In genomic region chr2:30358533-30359531, GRCm38 (mm10) we compare ENCODE assay signal across 8 mouse cellular contexts. TPM values are rescaled to one million over a fixed set of nuclear protein-coding genes. Genes with fewer than 3 reads are reported as not detected.
DNase-seq lines count a peak whose midpoint lies in the region; ATAC-seq lines count a peak whose summit lies in the region.

TSS of gene Sh3glb2 (minus strand) at chr2:30359337.

- peak within 1 kb of the TSS; percentile 94 for H3K4me2 ChIP-seq in hindbrain, embryonic 14.5 days (replicated peaks)

- ATAC-seq in hindbrain, embryonic 14.5 days (ENCODE audit: low FRiP score): peak; percentile 69

- peaks cover 19% of the 10 kb centered on the region for H3K4me1 ChIP-seq in hindbrain, embryonic 14.5 days (replicated peaks; ENCODE audit: control insufficient read depth, insufficient read depth, low read length)

- WGBS in hindbrain, embryonic 14.5 days: 2% methylated on average over 65 of the region's 73 CpGs
- WGBS in macrophage (ENCODE audit: missing documents): 2% methylated on average over 58 of the region's 73 CpGs

- H3K9ac ChIP-seq in hindbrain, embryonic 14.5 days: peak within 1 kb of the TSS; percentile 87

- H3K4me3 ChIP-seq in hindbrain, embryonic 14.5 days (replicated peaks; ENCODE audit: low read length): peak within 1 kb of the TSS; percentile 62
- H3K4me3 ChIP-seq in macrophage (ENCODE audit: inconsistent target): peak within 1 kb of the TSS; percentile 44

- DNase-seq in ZHBTc4 (ENCODE audit: low read depth, low spot score): peak; percentile 85
- DNase-seq in cerebellum, postnatal 36 days: peak; percentile 87 to 90
- peak; percentile 67 to 75 for DNase-seq in frontal cortex, postnatal 36 days (ENCODE audit: low spot score in 2 of 2)
- peak; percentile 88 for DNase-seq in hindbrain, embryonic 14.5 days (ENCODE audit: low spot score)
- DNase-seq in left cerebral cortex, adult 18-20 months (ENCODE audit: low spot score in 2 of 2): peak; percentile 79 to 86
- peak; percentile 84 for DNase-seq in right cerebral cortex, adult 18-20 months
- peak; percentile 86 for DNase-seq in urinary bladder, postnatal 14 days (ENCODE audit: low spot score)

- H3K27me3 ChIP-seq in hindbrain, embryonic 14.5 days (ENCODE audit: control insufficient read depth, insufficient read depth, low read length): no peaks in the 10 kb centered on the region

- H3K79me2 ChIP-seq in macrophage (ENCODE audit: inconsistent target): peaks cover 14% of the 10 kb centered on the region; the same call in 1 of the 2 replicates

- no peaks in the 10 kb centered on the region for H3K9me3 ChIP-seq in hindbrain, embryonic 14.5 days (ENCODE audit: control insufficient read depth, low read length)

- peaks cover 6% of the 10 kb centered on the region for H3K36me3 ChIP-seq in hindbrain, embryonic 14.5 days (replicated peaks; ENCODE audit: control insufficient read depth, insufficient read depth)
- H3K36me3 ChIP-seq in macrophage (ENCODE audit: inconsistent target): peaks cover 3% of the 10 kb centered on the region

- H3K27ac ChIP-seq in hindbrain, embryonic 14.5 days: peak within 1 kb of the TSS; percentile 77
- H3K27ac ChIP-seq in macrophage: no peak within 1 kb of the TSS

RNA-seq across cellular contexts. Expression of gene Sh3glb2, which starts in this region (rescaled TPM):
- polyA plus RNA-seq in hindbrain, embryonic 14.5 days (2014; fragmentation: Nextera tagmentation; extraction: Ambion mirVana): 140 and 143 TPM in 2 replicates
- total RNA-seq in left cerebral cortex, adult 18-20 months (2021): 100 to 1,000 TPM; 295 to 306 TPM
- 100 to 1,000 TPM in 11 of 26 experiments, 10 to 100 TPM in 15; 25.4 to 161 (median 85.8) TPM for total RNA-seq in macrophage (2018; cell fraction: chromatin; rRNA removed)
- total RNA-seq in macrophage (2018; cell fraction: cytosol; rRNA removed): 10 to 100 TPM; 21.0 to 34.8 (median 27.6) TPM
- 10 to 100 TPM; 17.9 to 95.1 (median 49.4) TPM for total RNA-seq in macrophage (2018; cell fraction: nucleus; rRNA removed)
- polyA plus RNA-seq in macrophage (2018): 24.8 to 34.0 TPM (median 33.1 TPM) in 3 replicates
